Mouse (Mus musculus): ENCODE measurements at regions not wholly inside any gene's neighbourhood (a gene's known extent, or its start where the extent isn't known, plus 50 kb on each side); places are given as distances from the start of the nearest gene placed in this dataset.

GRCm38 (mm10) chr12:77179138-77179537, 58.8 kb upstream of the Fut8 start:
- no peak for DNase-seq (ENCODE audit: low spot score)

GRCm38 (mm10) chr12:77177811-77178578, 59.9 kb upstream of the Fut8 start:
- peak; percentile 24 for DNase-seq (ENCODE audit: low spot score)

GRCm38 (mm10) chr12:77177303-77177702, 60.6 kb upstream of the Fut8 start:
- no peak for DNase-seq (ENCODE audit: low spot score)

DNA sequence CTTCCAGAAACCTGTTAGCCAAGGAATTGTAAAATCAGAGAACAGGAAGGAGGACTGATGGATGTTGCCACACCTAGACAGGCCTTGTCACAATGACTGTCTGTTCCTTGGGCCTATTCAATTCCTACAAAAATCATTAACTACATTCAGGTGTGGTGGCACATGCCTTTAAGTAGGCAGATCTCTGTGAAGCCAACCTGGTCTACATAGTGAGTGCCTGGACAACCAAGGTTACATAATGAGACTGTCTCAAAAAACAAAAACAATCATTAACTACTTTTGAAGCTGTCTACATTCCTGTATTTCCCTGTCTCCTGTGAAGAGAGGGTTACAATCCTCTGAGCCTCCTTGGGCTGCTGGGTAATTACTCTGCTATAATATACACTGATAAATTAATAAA, 63.9 kb upstream of the Fut8 start:
- DNase-seq (ENCODE audit: low spot score) = no peak

DNA sequence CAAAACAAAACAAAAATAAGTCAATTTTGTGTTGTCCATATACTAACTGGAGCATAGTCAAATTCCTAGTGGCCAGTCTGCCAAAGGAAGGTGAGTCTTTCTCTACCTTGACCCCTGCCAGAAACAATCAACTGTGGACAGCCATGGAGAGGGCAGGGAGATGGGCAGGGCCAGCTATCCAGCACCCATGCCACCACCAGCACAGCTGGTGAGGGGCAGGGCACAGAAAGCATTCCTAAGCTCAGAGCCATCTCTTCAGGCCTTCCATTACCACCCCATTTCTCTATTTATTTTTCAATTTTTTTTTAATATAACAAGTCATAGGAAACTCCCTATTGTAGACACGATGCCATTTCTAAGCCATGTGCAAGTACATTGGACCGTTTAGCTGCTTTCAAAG, 65.4 kb upstream of the Fut8 start:
- no peak for DNase-seq (ENCODE audit: low spot score)

DNA sequence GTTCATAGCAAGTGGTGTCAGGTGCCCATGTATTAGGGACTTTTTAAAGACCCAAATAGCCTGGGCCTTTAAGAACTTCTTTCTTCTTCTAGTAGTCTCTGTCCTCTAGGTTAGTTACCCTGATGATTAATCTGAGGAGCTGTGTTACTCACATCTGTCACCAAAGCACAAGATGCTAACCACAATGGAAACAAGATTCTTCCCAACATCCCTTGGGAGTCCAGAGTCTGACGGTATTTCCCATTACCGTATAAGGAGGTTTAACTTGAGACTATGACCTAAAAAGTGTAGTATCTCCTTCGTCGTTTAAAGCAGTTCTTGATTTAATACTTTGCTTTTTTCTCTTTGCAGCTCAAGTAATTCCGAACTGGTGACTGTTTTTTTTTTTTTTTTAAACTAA, 67.7 kb upstream of the Fut8 start:
- DNase-seq (ENCODE audit: low spot score) = no peak

GRCm38 (mm10) chr12:77168367-77168766, 69.6 kb upstream of the Fut8 start:
- DNase-seq (ENCODE audit: low spot score) = no peak

GRCm38 (mm10) chr12:77156698-77157097, 81.2 kb upstream of the Fut8 start:
- no peak for DNase-seq (ENCODE audit: low spot score)

GRCm38 (mm10) chr12:77155626-77156025, 82.3 kb upstream of the Fut8 start:
- DNase-seq (ENCODE audit: low spot score) = no peak

DNA sequence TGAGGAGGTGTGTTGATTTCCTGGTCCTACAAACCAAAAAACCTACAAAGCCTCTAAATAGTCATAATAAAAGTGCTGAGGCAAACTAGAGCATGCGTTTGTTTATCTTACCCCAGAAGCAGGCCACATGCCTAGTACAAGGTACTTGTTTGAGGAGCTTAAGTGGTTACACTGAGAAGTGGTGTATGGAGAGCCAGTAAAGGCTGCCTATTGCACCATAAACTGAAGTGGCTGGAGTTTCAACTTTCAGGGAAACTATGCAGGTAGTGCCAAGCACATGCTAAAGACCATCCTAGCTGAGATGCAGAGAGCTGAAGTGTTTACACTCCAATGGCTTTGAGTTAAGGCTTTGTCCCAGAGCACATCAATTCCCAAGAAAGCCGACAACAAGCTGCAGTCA, 86.5 kb upstream of the Fut8 start:
- DNase-seq (ENCODE audit: low spot score) = peak; percentile 86

DNA sequence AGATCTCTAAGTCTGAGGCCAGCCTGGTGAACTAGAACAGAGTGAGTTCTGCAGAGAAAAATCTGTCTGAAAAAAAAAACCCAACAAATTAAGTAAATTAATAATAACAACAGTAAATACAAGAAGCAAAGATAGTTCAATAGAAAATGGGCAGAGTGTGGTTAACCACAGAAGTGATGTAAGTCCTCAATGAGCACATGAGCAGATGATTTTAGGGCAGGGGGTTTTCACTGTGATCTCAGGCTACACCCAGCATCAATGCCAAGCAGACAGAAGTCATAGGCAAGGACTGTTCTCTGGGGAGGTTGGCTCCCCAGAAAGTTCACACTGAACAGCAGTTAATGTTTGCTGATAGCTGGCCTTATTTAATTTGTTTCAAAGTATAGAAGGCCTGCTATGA, 88.1 kb upstream of the Fut8 start:
- no peak for DNase-seq (ENCODE audit: low spot score)

DNA sequence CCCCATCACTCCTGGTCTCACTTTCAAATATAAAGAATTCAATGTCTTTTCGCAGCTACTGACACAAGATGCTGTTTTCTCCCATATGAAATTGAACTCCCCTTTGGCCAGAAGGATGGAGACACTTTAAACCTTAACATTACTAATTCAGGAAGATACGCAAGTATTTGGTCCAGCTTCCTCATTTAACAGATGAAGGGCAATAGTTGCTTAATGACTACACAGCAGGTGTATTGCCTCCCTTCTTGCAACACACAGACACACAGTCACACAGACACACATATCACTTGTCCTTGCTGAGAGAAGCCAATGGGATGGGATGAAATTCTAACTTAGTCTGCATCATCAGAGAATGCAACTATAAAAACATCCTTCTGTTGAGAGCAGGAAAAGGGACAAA, 89.8 kb upstream of the Fut8 start:
- DNase-seq (ENCODE audit: low spot score) = no peak

DNA sequence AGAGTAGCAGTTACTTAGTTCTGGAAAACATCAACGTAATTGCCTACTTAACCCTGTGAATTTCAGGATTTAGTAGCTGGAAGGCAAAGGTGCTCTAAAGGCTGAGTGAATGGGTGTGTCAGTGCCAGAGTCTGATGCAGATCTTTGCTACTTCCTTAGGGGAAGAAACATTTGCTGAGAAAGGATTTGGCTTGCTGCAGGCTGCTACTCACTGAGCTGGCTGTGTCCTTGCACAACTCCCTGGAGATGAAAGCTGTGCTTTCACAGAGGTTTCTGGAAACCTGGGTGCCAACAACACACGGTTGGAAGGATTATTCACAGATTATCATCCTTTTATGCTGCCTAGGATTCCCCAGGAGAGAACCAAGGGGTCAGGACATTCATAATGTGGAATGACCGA, 94.0 kb upstream of the Fut8 start:
- DNase-seq (ENCODE audit: low spot score) = no peak

DNA sequence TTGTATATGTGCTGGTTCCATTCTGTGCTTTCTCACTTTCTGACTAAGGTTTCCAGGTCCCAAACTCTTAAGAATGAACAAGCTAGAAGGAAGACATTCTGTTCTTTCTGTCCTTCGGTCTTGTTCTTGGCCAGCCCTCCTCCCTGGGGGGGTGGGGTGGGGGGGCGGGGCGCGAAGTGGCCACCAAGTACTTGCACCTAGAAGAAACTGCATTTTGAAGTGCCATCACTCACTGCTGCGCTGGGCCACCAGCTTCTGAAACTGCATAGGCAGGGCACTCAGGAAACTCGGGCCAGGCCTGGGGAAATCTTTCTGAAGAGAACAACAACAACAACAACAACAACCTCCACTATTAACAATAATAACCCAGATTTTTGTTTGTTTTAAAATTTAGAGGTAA, 94.4 kb upstream of the Fut8 start:
- DNase-seq (ENCODE audit: low spot score) = no peak

DNA sequence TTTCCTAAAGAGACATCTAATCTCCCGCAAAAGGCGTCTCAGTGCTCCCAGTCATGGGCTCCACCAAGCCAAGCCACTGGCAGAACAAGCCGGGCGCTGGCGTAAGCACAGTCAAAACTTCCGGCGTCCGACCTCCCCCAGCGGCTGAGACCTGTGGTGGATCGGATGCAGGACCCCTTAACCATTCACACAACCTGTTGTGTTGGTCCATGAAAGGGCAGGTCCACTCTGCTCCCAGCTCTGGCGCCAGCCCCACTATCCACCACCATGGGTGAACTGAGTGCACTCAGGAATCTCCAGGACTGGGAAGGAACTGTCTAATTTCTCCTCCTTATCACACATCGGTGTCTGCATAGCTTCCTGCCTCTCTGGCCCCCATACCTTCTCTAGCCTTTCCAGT, 94.8 kb upstream of the Fut8 start:
- no peak for DNase-seq (ENCODE audit: low spot score)

GRCm38 (mm10) chr12:77142224-77142623, 95.7 kb upstream of the Fut8 start:
- DNase-seq (ENCODE audit: low spot score) = no peak

DNA sequence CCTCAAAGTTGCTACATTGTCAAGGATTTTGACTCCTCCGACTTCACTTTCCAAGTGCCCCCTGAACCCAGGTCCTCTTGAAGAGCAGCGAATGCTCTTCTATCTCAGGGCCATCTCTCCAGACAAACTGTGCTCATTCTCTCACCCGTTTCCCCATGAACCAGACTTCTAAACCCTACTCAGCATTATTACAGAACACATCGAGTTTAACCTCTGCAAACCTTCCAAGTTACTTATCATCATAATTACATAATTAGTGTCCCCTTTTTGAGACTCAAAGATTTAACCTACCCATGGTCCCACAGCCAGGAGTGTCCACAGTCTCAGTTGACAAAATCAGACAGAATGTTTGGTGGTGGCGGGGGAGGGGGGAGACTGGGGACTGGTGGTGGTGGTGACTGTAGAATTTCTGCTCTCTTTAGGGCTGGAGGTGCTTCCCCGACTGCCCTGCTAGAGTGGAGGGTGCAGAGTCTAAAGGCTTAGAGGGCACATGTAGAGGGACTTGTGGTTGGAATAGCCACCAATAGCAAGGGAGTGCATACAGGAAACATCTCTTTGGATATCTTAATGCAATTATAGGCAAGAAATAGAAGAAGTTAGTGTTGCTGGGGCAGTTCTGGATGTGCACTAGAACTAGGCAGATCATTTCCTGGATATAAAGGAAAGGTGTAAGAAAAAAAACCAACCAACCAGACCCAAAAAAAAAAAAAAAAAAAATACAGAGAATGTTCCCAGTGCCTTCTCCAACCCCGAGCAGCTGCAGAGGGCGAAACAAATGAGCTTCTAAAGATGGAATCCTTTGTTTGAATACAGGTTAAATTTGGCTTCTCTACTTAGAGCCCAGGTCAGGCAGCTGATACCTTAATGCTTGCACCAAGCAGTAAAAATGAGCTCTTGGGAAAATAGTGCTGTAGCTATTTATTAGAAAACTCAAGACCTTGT, 96.4 kb upstream of the Fut8 start:
- no peak for DNase-seq (ENCODE audit: low spot score)

DNA sequence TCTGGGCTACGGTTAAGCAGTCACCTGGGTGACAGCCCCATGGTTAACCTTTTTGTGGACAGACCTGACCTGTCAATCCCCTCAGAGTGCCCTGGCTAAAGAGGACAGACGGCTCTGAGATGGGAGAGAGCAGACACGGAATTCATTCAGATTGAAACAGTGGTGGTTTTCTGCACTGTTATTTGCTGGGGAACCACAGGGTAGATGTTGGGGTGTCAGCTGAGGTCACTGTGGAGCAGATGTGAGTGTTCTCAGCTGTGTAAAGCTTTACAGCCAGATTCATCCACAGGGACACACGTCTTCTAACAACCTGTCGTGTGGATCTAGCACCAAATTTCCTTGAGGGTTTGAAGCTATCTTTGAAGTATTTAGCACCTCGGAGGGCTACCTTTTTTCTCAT, 97.3 kb upstream of the Fut8 start:
- DNase-seq (ENCODE audit: low spot score) = no peak

DNA sequence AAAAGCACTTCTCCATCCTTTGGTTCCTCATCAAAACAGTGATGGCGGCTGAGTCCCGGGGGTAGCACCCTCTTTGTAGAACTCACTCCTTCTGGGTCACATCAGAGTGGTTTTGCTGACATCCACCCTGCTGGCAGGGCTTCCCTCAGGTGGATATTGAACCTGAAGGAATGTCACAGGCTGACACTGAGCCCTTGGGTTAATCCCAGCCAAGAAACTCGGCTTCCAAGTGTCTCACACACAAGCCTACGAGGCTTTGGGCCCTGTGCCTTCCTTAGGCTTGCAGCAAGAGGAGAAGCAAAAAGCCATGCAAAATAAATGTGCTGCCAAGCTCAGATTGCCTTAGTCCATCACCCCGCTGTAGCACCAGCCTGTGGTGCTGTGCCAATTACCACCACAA, 97.8 kb upstream of the Fut8 start:
- no peak for DNase-seq (ENCODE audit: low spot score)

GRCm38 (mm10) chr12:77139718-77140117, 98.2 kb upstream of the Fut8 start:
- DNase-seq (ENCODE audit: low spot score) = peak; percentile 42

- DNase-seq (ENCODE audit: low spot score) = no peak
Measured at GRCm38 (mm10) chr12:77138506-77139201, 99.3 kb upstream of the Fut8 start.

DNA sequence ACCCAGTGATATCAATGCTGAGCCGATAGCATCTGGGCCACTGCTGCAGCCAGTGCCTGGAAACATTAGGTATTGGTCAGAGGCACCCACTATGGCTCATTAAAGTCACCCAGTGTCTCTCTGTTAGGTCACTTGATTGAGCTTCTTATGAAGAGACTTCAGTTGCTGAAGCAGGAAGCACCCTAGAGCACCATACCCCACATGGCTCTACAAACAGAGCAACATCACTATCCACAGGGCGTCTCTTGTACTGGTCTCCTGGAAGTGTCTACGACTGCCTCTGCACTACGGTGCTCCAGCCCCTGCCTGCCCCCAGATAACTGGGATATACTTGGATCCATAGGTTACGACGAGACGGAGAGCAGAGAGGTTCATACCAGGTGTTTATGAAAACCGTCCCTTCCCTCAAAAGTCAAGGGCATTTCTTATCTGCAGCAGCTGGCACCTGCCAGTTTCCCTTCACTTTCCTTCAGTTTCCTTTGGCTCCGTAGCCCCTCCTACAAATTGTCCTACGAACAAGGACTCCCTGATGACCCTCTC, 100.6 kb upstream of the Fut8 start:
- no peak for DNase-seq (ENCODE audit: low spot score)

Data from lung, postnatal 25 days (tissue).